ENCODE assay signal across 9 mouse cellular contexts in the genomic region with DNA sequence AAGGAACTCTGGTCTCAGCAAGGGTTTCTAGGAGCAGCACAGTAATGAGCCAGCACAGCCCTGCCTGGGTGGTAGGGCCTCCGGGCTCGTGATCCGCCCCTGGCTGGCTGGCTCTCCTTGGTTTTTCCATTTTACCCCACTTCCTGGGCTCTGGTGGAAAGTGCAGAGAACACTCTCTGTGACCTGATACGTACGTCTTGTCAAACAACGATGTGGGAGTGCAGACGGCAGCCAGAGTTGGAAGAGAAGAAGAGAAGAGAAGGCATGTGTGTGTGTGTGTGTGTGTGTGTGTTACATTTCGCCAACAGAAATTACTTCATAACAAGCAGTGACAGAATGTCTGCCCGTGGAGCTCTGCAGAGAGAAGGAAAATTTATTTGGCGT.
DNase-seq lines count a peak whose midpoint lies in the region; ATAC-seq lines count a peak whose summit lies in the region.
"Had no signal": no experiment of that assay in that cellular context is flagged by ENCODE, and none has a peak within 500 bp of the region (broad histone marks: within the 10 kb centered on the region; RNA-seq: fewer than 3 reads in every experiment).

No protein-coding gene starts in this region.

- H3K27ac ChIP-seq in stomach, embryonic 16.5 days (ENCODE audit: low read length): peak overlapping the region; percentile 58
- H3K27ac ChIP-seq: liver, embryonic 14.5 days had no signal

- 15% methylated on average over 10 of the region's 10 CpGs for WGBS in stomach, embryonic 16.5 days

- H3K4me3 ChIP-seq in stomach, embryonic 16.5 days (replicated peaks; ENCODE audit: low read length): no peak overlapping the region

- H3K4me1 ChIP-seq in stomach, embryonic 16.5 days (ENCODE audit: control insufficient read depth, insufficient read depth, low read length): peaks cover 20% of the 10 kb centered on the region

- no peaks in the 10 kb centered on the region for H3K36me3 ChIP-seq in stomach, embryonic 16.5 days (ENCODE audit: control insufficient read depth, insufficient read depth, low read length)

- no peaks in the 10 kb centered on the region for H3K9me3 ChIP-seq in stomach, embryonic 16.5 days (replicated peaks; ENCODE audit: control insufficient read depth, low read length)

- peak; percentile 79 for ATAC-seq in stomach, embryonic 16.5 days (ENCODE audit: insufficient read depth, low FRiP score)

- peak overlapping the region; percentile 49; the same call in 1 of the 2 replicates for H3K9ac ChIP-seq in stomach, embryonic 16.5 days (ENCODE audit: low read length)
- H3K9ac ChIP-seq: liver, embryonic 14.5 days had no signal

- H3K4me2 ChIP-seq in stomach, embryonic 16.5 days (ENCODE audit: low read depth, low read length): peak overlapping the region; percentile 33

- no peaks in the 10 kb centered on the region for H3K27me3 ChIP-seq in stomach, embryonic 16.5 days (ENCODE audit: control insufficient read depth, insufficient read depth, low read length)

- DNase-seq in adrenal gland, adult (ENCODE audit: inconsistent age in 2 of 2, low spot score in 1 of 2): peak; percentile 45 to 76
- DNase-seq in adrenal gland, adult 8-10 months: no peak
- peak; percentile 32 to 50 for DNase-seq in right cerebral cortex, postnatal 10 days (ENCODE audit: low spot score in 2 of 2)
- no peak for DNase-seq in right cerebral cortex, postnatal 25 days
- DNase-seq in kidney, postnatal 25 days: peak; percentile 55 to 82
- no peak for DNase-seq in thymus, adult 18-20 months
- no peak for DNase-seq in embryo, embryonic 10.5 days (ENCODE audit: low spot score)

Comparison
In these comparisons a context has a peak if more than half of its experiments do, and no peak if none do; other contexts are left out.
1. DNase-seq: peak in adrenal gland, adult (2 of 2), right cerebral cortex, postnatal 10 days (2 of 2) and kidney, postnatal 25 days (2 of 2); none in adrenal gland, adult 8-10 months (single experiment), right cerebral cortex, postnatal 25 days (single experiment), thymus, adult 18-20 months (0 of 2) and embryo, embryonic 10.5 days (single experiment).